ENCODE assay signal across 41 mouse cellular contexts in the genomic region with DNA sequence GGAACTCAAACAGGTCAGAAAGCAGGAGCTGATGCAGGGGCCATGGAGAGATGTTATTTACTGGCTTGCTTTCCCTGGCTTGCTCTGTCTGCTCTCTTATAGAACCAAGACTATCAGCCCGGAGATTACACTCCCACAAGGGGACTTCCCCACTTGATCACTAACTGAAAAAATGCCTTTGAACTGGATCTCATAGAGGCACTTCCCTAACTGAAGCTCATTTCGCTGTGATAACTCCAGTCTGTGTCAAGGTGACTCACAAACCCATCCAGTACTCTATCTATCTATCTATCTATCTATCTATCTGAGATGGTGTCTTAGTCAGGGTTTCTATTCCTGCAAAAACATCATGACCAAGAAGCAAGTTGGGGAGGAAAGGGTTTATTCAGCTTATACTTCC. TPM values are rescaled to one million over a fixed set of nuclear protein-coding genes. Genes with fewer than 3 reads are reported as not detected.
"Had no signal": no experiment of that assay in that cellular context is flagged by ENCODE, and none has a peak within 500 bp of the region (broad histone marks: within the 10 kb centered on the region; RNA-seq: fewer than 3 reads in every experiment).

No protein-coding gene starts in this region.

- DNase-seq: gastrocnemius, adult 2 months; gastrocnemius, postnatal 10 days; gastrocnemius, postnatal 25 days; heart, adult 18-20 months; heart, postnatal 10 days; heart, postnatal 4 days; kidney, adult 18-20 months; kidney, adult 8-10 months; kidney, postnatal 10 days; kidney, postnatal 25 days; kidney, postnatal 4 days; layer of hippocampus, postnatal 36 days; liver; liver, embryonic 13.5 days had no signal

- H3K4me3 ChIP-seq: gastrocnemius, adult 2 months; heart, embryonic 10.5 days; heart, embryonic 12.5 days; hindbrain, embryonic 10.5 days; hindbrain, embryonic 12.5 days; intestine, embryonic 15.5 days; layer of hippocampus, adult 2 months; limb, embryonic 10.5 days; limb, embryonic 12.5 days; liver, embryonic 13.5 days; liver, embryonic 15.5 days had no signal

- ATAC-seq: hindbrain, embryonic 16.5 days; inflammation-experienced regulatory T-cells, adult 6 months; intestine, embryonic 15.5 days; intestine, postnatal 0 days had no signal

- H3K36me3 ChIP-seq: heart, embryonic 10.5 days; heart, embryonic 12.5 days; hindbrain, embryonic 10.5 days; hindbrain, embryonic 12.5 days; intestine, embryonic 15.5 days; limb, embryonic 10.5 days; limb, embryonic 12.5 days; liver, embryonic 13.5 days; liver, embryonic 15.5 days had no signal

- H3K27ac ChIP-seq: gastrocnemius, adult 2 months; heart, embryonic 10.5 days; hindbrain, embryonic 10.5 days; hindbrain, embryonic 12.5 days; hindbrain, embryonic 14.5 days; intestine, embryonic 15.5 days; layer of hippocampus, adult 2 months; limb, embryonic 10.5 days; limb, embryonic 12.5 days; liver, embryonic 13.5 days; liver, embryonic 15.5 days had no signal

- H3K9ac ChIP-seq: heart, embryonic 12.5 days; hindbrain, embryonic 12.5 days; hindbrain, embryonic 14.5 days; intestine, embryonic 15.5 days; limb, embryonic 12.5 days; liver, embryonic 13.5 days; liver, embryonic 15.5 days had no signal

- H3K4me1 ChIP-seq: heart, embryonic 10.5 days; heart, embryonic 12.5 days; hindbrain, embryonic 10.5 days; hindbrain, embryonic 12.5 days; intestine, embryonic 15.5 days; limb, embryonic 10.5 days; limb, embryonic 12.5 days; liver, embryonic 13.5 days; liver, embryonic 15.5 days had no signal

- H3K27me3 ChIP-seq: heart, embryonic 12.5 days; hindbrain, embryonic 12.5 days; intestine, embryonic 15.5 days; limb, embryonic 12.5 days; liver, embryonic 13.5 days; liver, embryonic 15.5 days had no signal

- H3K9me3 ChIP-seq: intestine, embryonic 15.5 days; limb, embryonic 10.5 days; liver, embryonic 13.5 days; liver, embryonic 15.5 days had no signal

RNA-seq across cellular contexts. Expression of a gene that starts 41.3 kb away (rescaled TPM):
- total RNA-seq: gastrocnemius, adult 2 months; gastrocnemius, postnatal 10 days; gastrocnemius, postnatal 25 days; gastrocnemius, postnatal 4 days; heart, adult 18-20 months; heart, adult 8-10 months; heart, postnatal 10 days; heart, postnatal 25 days; heart, postnatal 4 days; layer of hippocampus, adult 2 months; layer of hippocampus, postnatal 10 days; layer of hippocampus, postnatal 36 days; left cerebral cortex, adult 18-20 months; left cerebral cortex, adult 8-10 months; left cerebral cortex, postnatal 14 days; left cerebral cortex, postnatal 36 days had no signal
- polyA plus RNA-seq: heart, embryonic 10.5 days; heart, embryonic 12.5 days; heart, embryonic 14.5 days; heart, embryonic 16.5 days; hindbrain, embryonic 10.5 days; hindbrain, embryonic 12.5 days; hindbrain, embryonic 14.5 days; hindbrain, embryonic 16.5 days; inflammation-experienced regulatory T-cells, adult 6 months; intestine, embryonic 15.5 days; intestine, postnatal 0 days; kidney, embryonic 14.5 days; kidney, embryonic 16.5 days; limb, embryonic 10.5 days; limb, embryonic 12.5 days; limb, embryonic 14.5 days; liver, embryonic 11.5 days had no signal

RNA-seq across cellular contexts. Expression of a gene that starts 56.6 kb away (rescaled TPM):
- total RNA-seq: gastrocnemius, adult 2 months; gastrocnemius, postnatal 10 days; gastrocnemius, postnatal 25 days; gastrocnemius, postnatal 4 days; heart, adult 18-20 months; heart, adult 8-10 months; heart, postnatal 10 days; heart, postnatal 25 days; heart, postnatal 4 days; layer of hippocampus, adult 2 months; layer of hippocampus, postnatal 10 days; layer of hippocampus, postnatal 36 days; left cerebral cortex, adult 18-20 months; left cerebral cortex, adult 8-10 months; left cerebral cortex, postnatal 14 days; left cerebral cortex, postnatal 36 days had no signal
- polyA plus RNA-seq: heart, embryonic 10.5 days; heart, embryonic 12.5 days; heart, embryonic 14.5 days; heart, embryonic 16.5 days; hindbrain, embryonic 10.5 days; hindbrain, embryonic 12.5 days; hindbrain, embryonic 14.5 days; hindbrain, embryonic 16.5 days; inflammation-experienced regulatory T-cells, adult 6 months; intestine, embryonic 15.5 days; intestine, postnatal 0 days; kidney, embryonic 14.5 days; kidney, embryonic 16.5 days; limb, embryonic 10.5 days; limb, embryonic 12.5 days; limb, embryonic 14.5 days; liver, embryonic 11.5 days; liver, embryonic 13.5 days; liver, embryonic 15.5 days had no signal
